Mouse (Mus musculus) hindbrain, embryonic 16.5 days (tissue): ENCODE results near the gene Traf3. TPM values are rescaled to one million over a fixed set of nuclear protein-coding genes. Genes with fewer than 3 reads are reported as not detected.

Source experiments
- ATAC-seq: fragments of 200-750 bp; cut with Nextera tagmentation; 2 replicates; pipeline ENCODE4 v1.8.0; 2017; ENCODE audit warnings: moderate TSS enrichment, moderate library complexity
- H3K27ac ChIP-seq: fragments of 300-500 bp; sonication (generic); 2 replicates; pipeline ENCODE4 v1.5.1; 2014; ENCODE audit warnings: low read depth, mild to moderate bottlenecking, control low read depth, low read length, moderate library complexity
- H3K27me3 ChIP-seq: fragments of 300-500 bp; sonication (generic); replicated peaks from 2 replicates; pipeline ENCODE4 v1.6.1; 2014; ENCODE audit warnings: low read length; ENCODE audit not compliant: control insufficient read depth, insufficient read depth
- H3K36me3 ChIP-seq: fragments of 300-500 bp; sonication (generic); 2 replicates; pipeline ENCODE4 v1.6.1; 2014; ENCODE audit warnings: mild to moderate bottlenecking, low read length, moderate library complexity, mixed read lengths; ENCODE audit not compliant: control insufficient read depth, insufficient read depth
- H3K4me1 ChIP-seq: fragments of 300-500 bp; sonication (generic); 2 replicates; pipeline ENCODE4 v1.6.1; 2014; ENCODE audit warnings: low read depth, low read length; ENCODE audit not compliant: control insufficient read depth, insufficient read depth
- H3K4me2 ChIP-seq: fragments of 300-500 bp; sonication (generic); 2 replicates; pipeline ENCODE4 v1.6.1; 2014; ENCODE audit warnings: mild to moderate bottlenecking, low read length, control low read depth, moderate library complexity
- H3K4me3 ChIP-seq: fragments of 300-500 bp; sonication (generic); 2 replicates; pipeline ENCODE4 v1.5.1; 2014; ENCODE audit warnings: mild to moderate bottlenecking, low read length, control low read depth, moderate library complexity
- H3K9ac ChIP-seq: fragments of 300-500 bp; sonication (generic); 2 replicates; pipeline ENCODE4 v1.6.1; 2014; ENCODE audit warnings: low read depth, mild to moderate bottlenecking, control low read depth, low read length, moderate library complexity
- H3K9me3 ChIP-seq: fragments of 300-500 bp; sonication (generic); 2 replicates; pipeline ENCODE4 v1.6.1; 2014; ENCODE audit warnings: mild to moderate bottlenecking, low read length, moderate library complexity; ENCODE audit not compliant: control insufficient read depth
- WGBS: fragments of 180-500 bp; shearing (Covaris S2); extraction: QIAGEN DNeasy Blood & Tissue Kit; methylation state at CpG from one replicate; pipeline ENCODE4 v1.1.7; 2014; 5-methylcytosine and 5-hydroxymethylcytosine counted together
- polyA plus RNA-seq: library from polyadenylated mRNA; unstranded; fragments of >200 nt; fragmentation: Nextera tagmentation; extraction: Ambion mirVana; gene quantifications from 2 replicates; pipeline ENCODE4 v1.2.1, GENCODE M21; 2015

Gene Traf3
- polyA plus RNA-seq, 1 experiment from 2014 or later = 15.9 TPM

DNA sequence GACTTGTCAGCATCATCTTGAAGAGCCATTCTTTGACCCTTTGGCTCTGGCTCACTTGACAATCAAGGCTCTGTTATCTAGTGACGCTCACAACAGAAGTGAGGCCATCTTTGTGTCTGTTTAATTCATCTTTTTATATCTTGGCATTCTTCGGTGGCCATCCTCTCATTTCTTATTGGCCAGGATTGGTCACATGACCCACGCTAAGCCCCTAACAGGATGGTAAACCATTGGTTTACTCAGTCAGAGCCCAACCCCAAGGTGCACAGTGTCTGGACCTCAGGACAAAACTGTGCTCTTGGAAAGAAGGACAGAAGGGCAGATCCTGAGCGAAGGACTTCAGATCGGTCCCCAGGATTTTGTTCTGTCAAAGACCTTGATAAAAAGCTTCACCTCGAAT, 13.6 kb upstream of the Traf3 start:
- no peak overlapping the region for H3K4me2 ChIP-seq
- whole genome bisulfite sequencing = 88% methylated on average over 6 of the region's 6 CpGs
- H3K4me1 ChIP-seq = peaks cover 5% of the 10 kb centered on the region
- H3K36me3 ChIP-seq = no peaks in the 10 kb centered on the region
- H3K9ac ChIP-seq = no peak overlapping the region
- no peak overlapping the region for H3K4me3 ChIP-seq
- no peaks in the 10 kb centered on the region for H3K27me3 ChIP-seq
- no peaks in the 10 kb centered on the region for H3K9me3 ChIP-seq
- no peak; the same call in 1 of the 2 replicates for ATAC-seq
- H3K27ac ChIP-seq = no peak overlapping the region

DNA sequence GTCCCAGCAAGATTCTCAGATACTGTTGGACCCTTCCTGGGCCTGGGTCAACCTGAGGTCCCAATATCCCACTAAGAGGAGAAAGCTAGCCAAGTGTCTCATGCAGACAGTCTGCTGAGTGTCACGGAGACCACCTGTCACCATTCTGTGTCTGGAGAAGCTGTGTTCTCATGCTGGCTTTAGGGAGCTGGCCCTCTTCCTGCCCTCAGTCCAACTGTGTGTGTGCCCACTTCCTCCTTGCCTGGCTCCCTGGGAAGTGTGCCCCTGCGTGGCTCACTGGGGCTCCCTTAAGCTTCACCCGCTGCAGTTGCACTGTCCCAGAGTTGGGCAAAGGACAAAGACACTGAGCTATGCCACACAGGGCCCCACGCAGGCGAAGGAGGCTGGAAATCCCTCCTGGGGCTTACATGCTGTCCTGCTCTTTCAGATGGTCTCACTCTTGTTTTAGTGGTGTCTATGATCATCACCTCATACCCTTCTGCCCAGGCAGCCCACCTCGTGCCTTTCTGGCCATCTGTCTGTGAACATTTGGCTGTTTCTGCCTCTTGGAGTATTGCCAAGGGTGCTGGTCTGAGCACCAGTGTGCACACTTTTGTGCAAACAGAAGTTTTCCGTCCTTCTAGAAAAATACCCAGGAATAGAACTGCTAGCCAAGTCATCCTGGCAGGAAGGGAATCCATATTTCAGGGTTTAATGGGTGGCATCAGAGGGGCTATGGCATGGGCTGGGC, 13.0 kb upstream of the Traf3 start:
- WGBS = 50% methylated on average over 7 of the region's 7 CpGs

GRCm38 (mm10) chr12:111153946-111154345, 12.2 kb upstream of the Traf3 start:
- peaks cover 5% of the 10 kb centered on the region for H3K4me1 ChIP-seq
- no peaks in the 10 kb centered on the region for H3K9me3 ChIP-seq
- H3K27me3 ChIP-seq = no peaks in the 10 kb centered on the region
- no peaks in the 10 kb centered on the region for H3K36me3 ChIP-seq
- H3K27ac ChIP-seq = no peak overlapping the region
- H3K4me2 ChIP-seq = no peak overlapping the region
- no peak overlapping the region for H3K9ac ChIP-seq
- WGBS = 66% methylated on average over 5 of the region's 5 CpGs
- no peak overlapping the region for H3K4me3 ChIP-seq
- ATAC-seq = no peak

More for the DNA sequence above, 13.0 kb upstream of the Traf3 start:
- H3K4me3 ChIP-seq = no peak overlapping the region
- no peaks in the 10 kb centered on the region for H3K36me3 ChIP-seq
- H3K27me3 ChIP-seq = no peaks in the 10 kb centered on the region
- H3K9me3 ChIP-seq = no peaks in the 10 kb centered on the region
- no peak overlapping the region for H3K9ac ChIP-seq
- no peak overlapping the region for H3K4me2 ChIP-seq
- ATAC-seq = peak; percentile 22; the same call in 1 of the 2 replicates
- peak overlapping the region; percentile 52; the same call in 1 of the 2 replicates for H3K27ac ChIP-seq
- H3K4me1 ChIP-seq = peaks cover 5% of the 10 kb centered on the region

DNA sequence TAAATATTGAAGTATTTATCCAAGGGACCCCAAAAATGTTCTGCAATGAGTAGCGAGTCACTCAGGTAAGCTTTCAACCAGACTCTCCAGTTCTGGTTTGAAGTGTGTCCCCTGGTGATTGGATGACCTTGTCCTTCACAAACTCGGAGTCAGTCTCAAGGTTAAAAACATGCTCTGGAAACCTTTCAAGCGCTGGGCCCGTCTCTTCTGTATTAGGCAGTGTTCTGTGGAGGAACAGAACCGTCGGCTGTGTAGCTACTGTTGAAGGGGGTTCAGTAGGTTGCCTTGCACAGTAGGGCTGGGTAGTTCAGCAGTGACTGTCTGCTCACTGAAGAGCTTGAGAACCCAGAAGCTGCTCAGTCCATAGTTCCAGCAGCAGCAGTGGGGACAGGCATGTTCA, 11.5 kb upstream of the Traf3 start:
- no peak for ATAC-seq
- Histone ChIP-seq H3K27me3 (no peaks in the 10 kb centered on the region), H3K9ac (no peak overlapping the region), H3K4me1 (peaks cover 5% of the 10 kb centered on the region), H3K4me2 (no peak overlapping the region), H3K36me3 (no peaks in the 10 kb centered on the region), H3K9me3 (no peaks in the 10 kb centered on the region), H3K4me3 (no peak overlapping the region), H3K27ac (no peak overlapping the region)
- 89% methylated on average over 6 of the region's 6 CpGs for WGBS

DNA sequence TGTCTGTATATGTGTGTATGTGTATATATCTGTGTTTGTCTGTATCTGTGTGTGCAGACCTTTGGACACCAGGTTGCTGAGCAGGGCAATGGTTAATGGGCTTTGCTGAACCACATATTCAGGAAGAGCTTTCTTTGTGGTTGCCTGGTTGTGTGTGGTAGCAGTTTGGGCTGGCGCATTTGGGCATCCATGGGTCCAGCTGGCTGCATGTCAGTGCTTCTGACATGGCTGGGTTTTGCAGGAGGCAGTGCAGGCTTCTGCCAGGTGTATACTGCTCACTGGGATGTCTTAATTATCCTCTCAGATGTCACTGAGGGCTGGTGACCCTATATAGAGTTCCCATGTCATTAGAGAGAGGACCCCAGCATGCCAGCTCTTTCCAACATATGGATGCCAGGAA, 10.4 kb upstream of the Traf3 start:
- no peak overlapping the region for H3K9ac ChIP-seq
- no peak overlapping the region for H3K27ac ChIP-seq
- H3K27me3 ChIP-seq = no peaks in the 10 kb centered on the region
- no peaks in the 10 kb centered on the region for H3K9me3 ChIP-seq
- H3K36me3 ChIP-seq = no peaks in the 10 kb centered on the region
- WGBS = 100% methylated on average over 1 of the region's 1 CpGs
- no peak overlapping the region for H3K4me2 ChIP-seq
- ATAC-seq = no peak
- no peak overlapping the region for H3K4me3 ChIP-seq
- peaks cover 7% of the 10 kb centered on the region for H3K4me1 ChIP-seq

DNA sequence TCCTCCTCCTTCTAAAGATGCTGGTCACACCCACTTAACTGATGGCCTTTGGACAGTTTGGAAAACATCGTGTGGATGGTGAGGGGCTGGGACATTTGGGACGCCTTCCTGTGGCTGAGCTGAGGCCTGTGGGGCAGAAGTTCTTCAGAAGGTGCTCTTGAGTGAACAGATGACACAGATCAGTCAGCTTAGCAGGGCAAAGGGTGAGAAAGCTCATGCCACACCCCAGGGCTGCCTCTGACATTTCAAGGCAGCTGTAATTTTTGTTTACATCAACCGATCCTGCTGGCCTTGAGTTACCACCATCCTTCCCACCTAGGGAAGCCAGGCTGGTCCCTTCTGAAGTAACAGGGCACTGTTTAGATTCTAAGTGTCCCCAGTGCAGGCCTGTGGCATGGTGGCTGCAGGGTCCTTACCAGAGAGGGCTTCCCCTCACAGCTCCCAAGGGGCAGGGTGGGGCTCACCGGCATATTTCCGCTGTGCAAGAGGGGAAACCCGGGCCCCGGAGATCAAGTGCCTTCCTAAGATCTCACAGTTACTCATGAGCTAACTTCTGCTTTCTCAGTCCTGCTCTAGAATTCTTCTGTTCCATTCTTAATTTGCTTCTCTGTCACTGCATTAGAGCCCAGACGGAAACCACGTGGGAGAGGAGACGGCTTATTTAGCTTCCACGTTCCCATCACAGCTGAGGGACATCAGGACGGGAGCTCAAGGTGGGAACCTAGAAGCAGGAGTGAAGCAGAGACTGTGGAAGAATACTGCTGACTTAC, 6.3 kb upstream of the Traf3 start:
- 74% methylated on average over 12 of the region's 12 CpGs for WGBS

DNA sequence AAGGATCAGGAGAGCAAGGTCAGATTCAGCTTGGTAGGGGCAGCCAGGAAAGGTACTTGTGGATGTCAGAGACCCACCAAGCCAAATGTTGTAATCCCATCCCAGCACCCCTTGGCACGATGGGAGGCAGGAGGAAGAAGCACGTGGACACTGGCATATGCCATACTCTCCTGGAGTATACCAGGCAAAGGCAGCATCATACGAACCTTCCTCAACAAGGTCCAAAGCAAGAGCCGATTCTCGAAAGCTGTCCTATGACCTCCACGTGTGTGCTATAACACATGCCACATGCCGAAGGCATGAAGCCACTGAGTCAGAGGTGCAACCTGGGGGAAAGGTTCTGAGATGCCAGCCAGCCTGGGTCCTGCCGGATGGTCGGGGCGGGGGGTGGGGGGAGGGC, 5.3 kb upstream of the Traf3 start:
- Histone ChIP-seq H3K27me3 (no peaks in the 10 kb centered on the region), H3K27ac (no peak overlapping the region), H3K4me2 (no peak overlapping the region), H3K9me3 (no peaks in the 10 kb centered on the region), H3K4me3 (no peak overlapping the region), H3K4me1 (peaks cover 38% of the 10 kb centered on the region), H3K36me3 (no peaks in the 10 kb centered on the region), H3K9ac (no peak overlapping the region)
- WGBS = 90% methylated on average over 10 of the region's 10 CpGs
- no peak for ATAC-seq

More for the DNA sequence above, 6.3 kb upstream of the Traf3 start:
- Histone ChIP-seq H3K36me3 (no peaks in the 10 kb centered on the region), H3K9ac (no peak overlapping the region), H3K27me3 (no peaks in the 10 kb centered on the region), H3K27ac (no peak overlapping the region), H3K4me1 (peaks cover 31% of the 10 kb centered on the region), H3K4me2 (no peak overlapping the region), H3K9me3 (no peaks in the 10 kb centered on the region), H3K4me3 (no peak overlapping the region)
- no peak for ATAC-seq

DNA sequence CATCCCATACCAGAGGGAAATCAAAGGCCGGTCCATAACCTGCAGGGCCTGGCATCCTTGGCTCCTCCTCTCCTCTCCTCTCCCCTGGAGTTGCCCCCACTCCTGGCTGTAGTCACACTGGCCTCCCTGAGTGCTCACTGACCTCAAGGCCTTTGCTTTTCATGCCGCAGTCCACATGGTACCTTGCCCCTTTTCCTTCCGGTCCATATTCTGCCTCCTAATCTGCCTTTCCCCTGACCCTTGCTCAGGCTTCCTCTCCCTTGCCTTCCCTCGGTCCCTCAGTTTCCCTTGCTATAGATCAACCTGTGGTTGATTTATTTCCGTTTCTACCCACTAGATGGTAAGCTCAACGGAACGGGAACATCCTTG, 4.2 kb upstream of the Traf3 start:
- peak overlapping the region; percentile 32 for H3K4me3 ChIP-seq
- H3K9me3 ChIP-seq = no peaks in the 10 kb centered on the region
- no peak for ATAC-seq
- H3K9ac ChIP-seq = peak overlapping the region; percentile 62
- 25% methylated on average over 7 of the region's 7 CpGs for WGBS
- H3K27me3 ChIP-seq = no peaks in the 10 kb centered on the region
- H3K4me2 ChIP-seq = peak overlapping the region; percentile 60
- H3K36me3 ChIP-seq = no peaks in the 10 kb centered on the region
- peak overlapping the region; percentile 94 for H3K27ac ChIP-seq
- peaks cover 38% of the 10 kb centered on the region for H3K4me1 ChIP-seq

DNA sequence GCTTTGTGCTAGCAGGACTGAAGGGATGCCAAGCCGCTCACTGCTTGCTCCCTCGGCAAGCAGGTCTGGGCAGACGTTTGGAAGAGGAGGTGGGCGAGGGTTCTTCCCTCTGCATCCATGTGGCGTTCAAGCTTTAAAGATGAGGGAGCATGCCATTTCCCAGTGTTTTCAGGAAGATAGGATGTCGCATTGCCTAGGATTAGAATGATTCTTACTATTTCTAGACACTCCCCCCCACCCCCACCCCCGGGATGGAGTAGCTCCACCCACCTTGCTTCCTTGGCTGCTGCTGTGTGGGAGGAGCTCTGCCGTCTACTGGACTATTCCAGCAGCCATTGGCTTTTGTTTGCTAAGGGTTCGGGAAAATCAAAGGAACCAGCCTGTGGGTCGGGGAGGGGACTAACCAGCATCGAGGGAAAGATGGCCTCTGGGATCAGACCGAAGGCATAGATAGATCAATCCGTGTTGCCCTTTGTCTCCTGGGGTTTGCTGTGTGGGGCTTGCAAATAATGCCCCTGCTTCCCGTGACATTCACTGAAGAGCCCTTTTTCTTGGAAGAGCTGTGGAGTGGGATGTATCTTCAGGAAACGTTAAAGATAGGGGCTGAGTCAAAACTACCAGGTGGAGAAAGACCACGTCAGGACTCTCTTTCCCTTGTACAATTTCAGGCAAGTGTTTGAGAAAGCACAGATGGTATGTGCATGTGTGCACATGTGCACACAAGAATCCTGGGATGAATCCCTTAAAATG, 3.7 kb upstream of the Traf3 start:
- Histone ChIP-seq H3K4me1 (peaks cover 38% of the 10 kb centered on the region), H3K4me2 (peak overlapping the region; percentile 60), H3K27ac (peak overlapping the region; percentile 94), H3K36me3 (no peaks in the 10 kb centered on the region), H3K9ac (peak overlapping the region; percentile 62), H3K4me3 (peak overlapping the region; percentile 32), H3K27me3 (no peaks in the 10 kb centered on the region), H3K9me3 (no peaks in the 10 kb centered on the region)
- 4% methylated on average over 16 of the region's 16 CpGs for WGBS
- ATAC-seq = peak; percentile 79
